Mouse (Mus musculus) liver, embryonic 15.5 days (tissue): ENCODE data around the gene Mcf2l. TPM values are rescaled to one million over a fixed set of nuclear protein-coding genes. Genes with fewer than 3 reads are reported as not detected.
A peak's percentile ranks its signal among the peaks of the same experiment; 100 is the strongest.

Experiments
- ATAC-seq: fragments of 200-750 bp; cut with Nextera tagmentation; 2 replicates; pipeline ENCODE4 v1.8.0; 2017; ENCODE audit warnings: moderate number of reproducible peaks, mild to moderate bottlenecking, moderate library complexity; ENCODE audit not compliant: insufficient read depth
- H3K27ac ChIP-seq: fragments of 300-500 bp; sonication (generic); replicated peaks from 2 replicates; pipeline ENCODE4 v1.5.1; 2015; ENCODE audit warnings: mild to moderate bottlenecking, inconsistent platforms
- H3K27me3 ChIP-seq: fragments of 300-500 bp; sonication (generic); 2 replicates; pipeline ENCODE4 v1.6.1; 2015; ENCODE audit warnings: mild to moderate bottlenecking, inconsistent platforms
- H3K36me3 ChIP-seq: fragments of 300-500 bp; sonication (generic); replicated peaks from 2 replicates; pipeline ENCODE4 v1.6.1; 2015; ENCODE audit warnings: moderate library complexity, mild to moderate bottlenecking, inconsistent platforms
- H3K4me1 ChIP-seq: fragments of 300-500 bp; sonication (generic); replicated peaks from 2 replicates; pipeline ENCODE4 v1.6.1; 2015; ENCODE audit warnings: inconsistent platforms
- H3K4me2 ChIP-seq: fragments of 300-500 bp; sonication (generic); 2 replicates; pipeline ENCODE4 v1.6.1; 2015; ENCODE audit warnings: moderate library complexity, mild to moderate bottlenecking, inconsistent platforms
- H3K4me3 ChIP-seq: fragments of 300-500 bp; sonication (generic); replicated peaks from 2 replicates; pipeline ENCODE4 v1.5.1; 2015; ENCODE audit warnings: mild to moderate bottlenecking, inconsistent platforms
- H3K9ac ChIP-seq: fragments of 300-500 bp; sonication (generic); 2 replicates; pipeline ENCODE4 v1.6.1; 2015; ENCODE audit warnings: moderate library complexity, mild to moderate bottlenecking, inconsistent platforms
- H3K9me3 ChIP-seq: fragments of 300-500 bp; sonication (generic); replicated peaks from 2 replicates; pipeline ENCODE4 v1.6.1; 2016; ENCODE audit warnings: inconsistent platforms
- WGBS: fragments of 180-500 bp; shearing (Covaris S2); methylation state at CpG from one replicate; pipeline ENCODE4 v1.1.7; 2015; ENCODE audit warnings: mixed read lengths; ENCODE audit not compliant: insufficient replicate concordance; 5-methylcytosine and 5-hydroxymethylcytosine counted together
- polyA plus RNA-seq: library from polyadenylated mRNA; unstranded; fragments of >200 nt; fragmentation: Nextera tagmentation; extraction: Ambion mirVana; gene quantifications from 2 replicates; pipeline ENCODE4 v1.2.1, GENCODE M21; 2015

The Mcf2l gene
- polyA plus RNA-seq, 1 experiment from 2014 or later = 0.98 TPM

DNA sequence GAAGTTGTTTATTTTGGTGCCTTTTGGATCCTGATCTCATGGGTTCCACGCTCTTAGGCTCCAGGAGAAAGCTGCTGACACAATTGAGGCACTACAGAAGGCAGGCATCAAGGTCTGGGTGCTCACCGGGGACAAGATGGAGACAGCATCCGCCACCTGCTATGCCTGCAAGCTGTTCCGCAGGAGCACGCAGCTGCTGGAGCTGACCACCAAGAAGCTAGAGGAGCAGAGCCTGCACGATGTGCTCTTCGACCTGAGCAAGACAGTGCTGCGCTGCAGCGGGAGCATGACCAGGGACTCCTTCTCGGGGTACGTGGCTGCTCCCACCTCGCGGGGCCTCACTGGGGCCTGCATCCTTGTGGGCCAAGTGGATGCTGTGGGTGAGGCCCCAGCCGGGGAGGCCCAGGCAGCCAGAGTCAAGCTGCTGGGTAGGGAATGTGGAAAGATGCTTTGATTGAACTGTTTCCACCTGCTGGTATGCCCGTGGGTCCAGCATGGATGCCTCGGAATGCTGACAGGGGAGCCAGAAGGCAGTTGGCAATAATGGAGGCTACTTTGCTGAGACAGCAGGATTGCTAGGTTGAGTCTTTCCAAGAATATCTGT lies 29.2 kb upstream of the Mcf2l start:
- Histone ChIP-seq H3K27me3 (peaks cover 87% of the 10 kb centered on the region), H3K9ac (no peak overlapping the region), H3K9me3 (no peaks in the 10 kb centered on the region), H3K4me3 (no peak overlapping the region), H3K36me3 (0 out of 2 replicates have a peak, but pooled peaks cover 4% of the 10 kb centered on the region), H3K4me2 (no peak overlapping the region), H3K27ac (no peak overlapping the region), H3K4me1 (no peaks in the 10 kb centered on the region)
- no peak for ATAC-seq
- 76% methylated on average over 16 of the region's 16 CpGs for WGBS

DNA sequence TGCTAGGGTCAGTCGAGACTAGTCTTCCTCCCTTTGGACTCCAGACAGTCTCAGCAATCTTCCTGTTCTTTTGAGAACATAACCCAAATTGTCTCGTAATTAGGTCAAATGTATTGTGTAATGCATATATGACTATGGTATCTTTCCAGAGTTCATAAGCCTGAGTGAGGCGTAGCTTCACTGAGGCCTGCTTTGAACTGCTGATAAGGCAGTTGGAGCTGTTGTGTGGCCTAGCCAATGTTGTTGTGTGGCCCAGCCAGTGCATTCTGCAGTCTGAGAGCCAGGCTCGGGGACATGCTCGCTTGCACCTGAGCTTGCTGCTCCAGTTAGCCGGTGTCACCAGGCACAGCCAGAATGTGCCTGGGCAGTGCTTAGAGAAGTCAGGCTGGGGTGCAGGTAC lies 27.2 kb upstream of the Mcf2l start:
- Histone ChIP-seq H3K4me3 (no peak overlapping the region), H3K27ac (no peak overlapping the region), H3K4me1 (no peaks in the 10 kb centered on the region), H3K9me3 (no peaks in the 10 kb centered on the region), H3K9ac (no peak overlapping the region), H3K27me3 (peaks cover 91% of the 10 kb centered on the region), H3K36me3 (0 out of 2 replicates have a peak, but pooled peaks cover 4% of the 10 kb centered on the region), H3K4me2 (no peak overlapping the region)
- 61% methylated on average over 6 of the region's 6 CpGs for WGBS
- no peak for ATAC-seq

DNA sequence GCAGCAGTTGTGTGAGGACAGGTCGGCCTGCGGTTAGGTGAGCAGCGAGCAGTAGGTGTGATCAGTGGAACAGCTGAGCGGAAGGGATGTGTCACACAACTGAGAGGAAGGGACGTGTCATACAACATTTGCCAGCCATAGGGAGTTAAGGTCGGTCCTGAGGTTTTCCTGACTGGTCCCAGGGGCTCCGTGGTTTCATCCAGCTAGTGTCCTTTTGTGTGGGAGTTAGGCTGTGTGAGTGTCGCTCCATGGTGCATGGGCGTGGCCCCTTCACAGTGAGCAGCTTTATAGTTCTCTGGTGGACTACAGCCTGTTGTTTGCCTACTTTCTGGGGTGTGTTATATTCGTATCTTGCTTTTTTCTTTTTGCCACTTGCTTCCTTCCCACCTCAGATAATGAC lies 22.4 kb upstream of the Mcf2l start:
- Histone ChIP-seq H3K9ac (no peak overlapping the region), H3K27ac (no peak overlapping the region), H3K4me3 (no peak overlapping the region), H3K9me3 (no peaks in the 10 kb centered on the region), H3K36me3 (0 out of 2 replicates have a peak, but pooled peaks cover 4% of the 10 kb centered on the region), H3K27me3 (peaks cover 92% of the 10 kb centered on the region), H3K4me1 (no peaks in the 10 kb centered on the region), H3K4me2 (no peak overlapping the region)
- ATAC-seq = no peak
- 71% methylated on average over 10 of the region's 10 CpGs for WGBS

DNA sequence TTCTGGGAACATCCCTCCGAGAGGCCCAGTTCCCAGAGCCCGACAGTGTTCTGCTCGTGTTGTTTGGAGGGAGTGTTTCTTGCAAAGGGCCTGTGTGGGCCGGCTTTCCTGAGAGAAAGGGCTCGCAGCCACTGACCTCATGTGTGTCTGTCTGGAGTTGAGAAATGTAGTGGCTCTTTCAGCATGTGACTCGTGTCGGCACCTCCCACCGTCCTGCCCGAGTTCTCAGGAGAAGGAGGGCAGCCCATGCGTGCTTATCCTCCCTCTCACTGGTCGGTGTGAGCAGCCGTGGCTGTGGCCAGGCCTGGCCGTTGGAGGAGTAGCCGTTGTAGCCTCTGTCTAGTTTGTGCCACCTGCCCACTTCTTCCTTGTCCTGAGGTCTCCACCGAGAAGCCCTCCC lies 17.6 kb upstream of the Mcf2l start:
- no peak overlapping the region for H3K9ac ChIP-seq
- ATAC-seq = no peak
- H3K4me2 ChIP-seq = no peak overlapping the region
- peaks cover 88% of the 10 kb centered on the region for H3K27me3 ChIP-seq
- WGBS = 65% methylated on average over 15 of the region's 15 CpGs
- H3K4me3 ChIP-seq = no peak overlapping the region
- H3K36me3 ChIP-seq = no peaks in the 10 kb centered on the region
- no peak overlapping the region for H3K27ac ChIP-seq
- no peaks in the 10 kb centered on the region for H3K4me1 ChIP-seq
- no peaks in the 10 kb centered on the region for H3K9me3 ChIP-seq

DNA sequence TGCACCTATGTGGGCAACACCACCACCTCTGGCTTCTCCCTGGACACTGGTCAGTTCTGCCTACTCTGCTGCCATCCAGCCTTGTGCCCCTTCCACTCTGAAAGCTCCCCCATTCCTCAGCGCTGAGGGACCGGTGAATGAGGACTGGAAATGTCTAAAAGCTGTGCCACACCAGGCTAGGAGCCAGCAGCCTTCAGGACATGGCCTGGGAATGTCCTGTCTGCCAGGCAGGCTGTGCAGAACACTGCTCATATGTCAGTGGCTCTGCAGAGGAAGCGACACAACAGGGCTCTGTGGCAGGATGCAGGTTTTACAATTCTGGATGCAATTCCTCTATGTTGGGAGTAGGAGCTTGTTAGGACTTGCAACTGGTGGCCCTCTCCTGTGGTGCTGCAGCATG lies 10.5 kb upstream of the Mcf2l start:
- ATAC-seq = no peak
- Histone ChIP-seq H3K36me3 (no peaks in the 10 kb centered on the region), H3K4me3 (no peak overlapping the region), H3K9ac (no peak overlapping the region), H3K27me3 (peaks cover 93% of the 10 kb centered on the region), H3K27ac (no peak overlapping the region), H3K4me1 (no peaks in the 10 kb centered on the region), H3K4me2 (no peak overlapping the region), H3K9me3 (no peaks in the 10 kb centered on the region)
- 82% methylated on average over 3 of the region's 3 CpGs for WGBS

DNA sequence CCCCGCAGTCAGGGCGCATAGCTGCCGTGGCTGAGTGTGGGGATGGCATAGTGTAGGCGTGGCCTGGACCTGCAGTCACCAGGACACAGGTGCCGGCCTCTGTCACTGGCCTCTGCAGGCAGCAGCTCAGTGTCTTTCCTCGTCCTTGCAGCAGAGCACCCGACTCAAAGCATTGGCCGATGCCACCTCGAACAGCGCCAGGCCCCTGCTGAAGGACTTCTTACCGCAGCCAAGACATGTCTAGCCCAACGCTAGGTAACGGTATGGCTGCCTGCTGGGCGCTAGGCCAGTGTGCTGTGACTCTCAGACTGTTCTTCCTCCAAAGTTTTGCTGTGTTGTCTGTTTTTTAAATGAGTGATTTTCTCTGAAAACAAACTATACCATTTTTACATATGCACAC lies 10.0 kb upstream of the Mcf2l start:
- Histone ChIP-seq H3K9me3 (no peaks in the 10 kb centered on the region), H3K4me2 (no peak overlapping the region), H3K4me1 (no peaks in the 10 kb centered on the region), H3K36me3 (no peaks in the 10 kb centered on the region), H3K27ac (no peak overlapping the region), H3K27me3 (peaks cover 88% of the 10 kb centered on the region), H3K4me3 (no peak overlapping the region), H3K9ac (no peak overlapping the region)
- WGBS = 83% methylated on average over 14 of the region's 14 CpGs
- no peak for ATAC-seq

DNA sequence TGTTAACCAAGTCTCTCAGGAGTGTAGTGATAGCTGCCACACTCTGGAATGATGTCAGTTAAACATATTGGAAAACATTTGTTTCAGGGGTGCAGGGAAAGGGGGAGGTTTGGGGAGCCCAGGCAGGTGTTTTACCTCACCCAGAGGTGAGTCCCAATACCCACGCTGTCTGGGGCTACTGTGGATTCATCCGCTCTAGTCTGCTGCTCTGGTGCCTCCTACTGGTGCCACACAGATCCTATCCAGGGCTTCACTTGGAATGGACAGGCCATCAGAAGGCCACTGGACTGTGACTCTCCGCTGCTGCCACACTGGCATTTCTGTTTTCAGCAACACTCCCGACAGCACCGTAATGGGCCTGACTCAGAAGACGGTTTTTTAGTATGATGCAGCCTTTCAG lies 7.8 kb upstream of the Mcf2l start:
- Histone ChIP-seq H3K4me2 (no peak overlapping the region), H3K4me3 (no peak overlapping the region), H3K36me3 (no peaks in the 10 kb centered on the region), H3K27me3 (peaks cover 91% of the 10 kb centered on the region), H3K9ac (no peak overlapping the region), H3K4me1 (no peaks in the 10 kb centered on the region), H3K9me3 (no peaks in the 10 kb centered on the region), H3K27ac (no peak overlapping the region)
- no peak for ATAC-seq
- 72% methylated on average over 6 of the region's 6 CpGs for WGBS

DNA sequence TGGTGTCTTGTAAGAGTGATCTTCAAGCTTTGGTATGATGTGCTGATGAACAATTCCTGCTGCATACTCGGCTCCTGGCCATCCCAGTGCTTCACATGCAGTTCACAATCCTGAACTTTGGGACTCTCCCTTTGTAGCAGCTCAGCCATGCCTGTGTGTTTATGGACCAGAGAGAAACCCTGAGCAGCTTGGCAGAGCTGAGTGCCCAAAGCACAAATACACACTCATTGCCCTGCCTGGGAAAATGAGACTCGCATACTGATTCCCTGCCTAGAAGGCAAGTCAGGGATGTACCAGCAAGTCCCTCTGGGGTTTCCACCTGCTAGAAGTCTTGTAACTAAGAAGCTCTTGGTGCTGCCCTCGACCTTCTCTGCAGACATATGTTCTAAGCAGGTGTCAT lies 3.9 kb upstream of the Mcf2l start:
- peaks cover 11% of the 10 kb centered on the region; the same call in 1 of the 2 replicates for H3K4me1 ChIP-seq
- no peak overlapping the region for H3K27ac ChIP-seq
- no peaks in the 10 kb centered on the region for H3K9me3 ChIP-seq
- H3K27me3 ChIP-seq = peaks cover 90% of the 10 kb centered on the region
- no peak overlapping the region for H3K4me2 ChIP-seq
- ATAC-seq = no peak
- WGBS = 60% methylated on average over 3 of the region's 3 CpGs
- no peak overlapping the region for H3K9ac ChIP-seq
- H3K4me3 ChIP-seq = no peak overlapping the region
- H3K36me3 ChIP-seq = no peaks in the 10 kb centered on the region

DNA sequence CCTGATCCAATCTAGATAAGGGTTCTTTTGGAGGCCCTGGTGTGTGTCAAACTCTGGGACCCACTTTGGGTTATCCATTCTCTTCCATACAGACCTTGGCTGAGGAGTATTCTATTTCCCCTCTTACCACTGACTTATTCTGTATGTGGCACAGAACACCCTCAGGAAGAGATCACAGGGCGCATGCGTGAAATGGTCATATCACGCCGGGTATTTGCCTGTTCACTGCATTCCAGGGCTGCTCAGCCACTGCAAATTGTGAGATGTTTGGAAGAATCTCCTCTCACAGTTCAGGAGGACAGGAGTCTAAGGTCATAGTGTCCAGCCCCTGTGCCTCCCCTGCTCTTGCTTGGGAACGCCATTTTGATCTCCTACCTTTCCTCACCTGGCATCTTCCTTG lies 3.0 kb upstream of the Mcf2l start:
- 81% methylated on average over 5 of the region's 5 CpGs for WGBS
- H3K4me2 ChIP-seq = no peak overlapping the region
- no peak for ATAC-seq
- H3K4me3 ChIP-seq = no peak overlapping the region
- H3K36me3 ChIP-seq = no peaks in the 10 kb centered on the region
- no peak overlapping the region for H3K27ac ChIP-seq
- peaks cover 91% of the 10 kb centered on the region for H3K27me3 ChIP-seq
- H3K9ac ChIP-seq = no peak overlapping the region
- H3K9me3 ChIP-seq = no peaks in the 10 kb centered on the region
- H3K4me1 ChIP-seq = peaks cover 11% of the 10 kb centered on the region; the same call in 1 of the 2 replicates

DNA sequence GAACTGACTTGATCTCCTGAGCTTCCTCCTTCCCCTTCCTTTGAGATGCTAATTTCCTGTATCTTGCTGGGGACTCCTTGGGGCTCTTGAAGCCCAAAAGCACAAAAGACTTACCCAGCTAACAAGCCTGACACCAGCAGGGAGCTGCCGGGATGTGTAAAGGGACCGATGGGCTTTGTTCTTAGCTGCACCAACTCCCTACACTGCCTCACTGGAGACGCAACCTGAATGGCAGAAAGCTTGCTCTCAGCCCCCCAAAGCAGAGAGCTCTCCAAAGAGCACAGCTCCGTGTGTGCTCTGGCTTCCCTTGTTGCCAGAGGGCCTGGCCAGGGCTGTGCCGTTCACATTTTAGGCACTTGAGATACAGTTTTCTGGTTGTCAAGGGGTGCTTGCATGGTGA lies 2.1 kb upstream of the Mcf2l start:
- no peak overlapping the region for H3K4me2 ChIP-seq
- ATAC-seq = no peak
- WGBS = 14% methylated on average over 5 of the region's 5 CpGs
- H3K9ac ChIP-seq = no peak overlapping the region
- H3K4me1 ChIP-seq = peaks cover 11% of the 10 kb centered on the region; the same call in 1 of the 2 replicates
- H3K9me3 ChIP-seq = no peaks in the 10 kb centered on the region
- no peak overlapping the region for H3K4me3 ChIP-seq
- no peak overlapping the region for H3K27ac ChIP-seq
- peaks cover 91% of the 10 kb centered on the region for H3K27me3 ChIP-seq
- H3K36me3 ChIP-seq = no peaks in the 10 kb centered on the region

DNA sequence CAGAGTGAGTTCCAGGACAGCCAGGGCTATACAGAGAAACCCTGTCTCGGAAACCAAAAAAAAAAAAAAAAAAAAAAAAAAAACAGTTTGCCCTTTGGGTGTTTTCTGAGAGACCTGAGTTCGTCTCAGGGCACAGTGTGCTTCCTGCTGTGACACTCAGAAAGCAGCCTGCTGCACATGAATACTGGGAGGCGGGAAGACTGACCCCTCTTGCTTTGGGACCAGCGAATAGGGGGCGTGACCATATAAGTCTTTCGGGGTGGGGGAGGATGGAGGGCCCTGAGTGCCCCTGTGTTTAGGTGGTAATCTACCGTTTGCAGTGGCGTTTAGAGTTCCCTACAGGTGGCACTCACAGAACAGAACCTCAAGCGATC lies 636 bp upstream of the Mcf2l start:
- peaks cover 91% of the 10 kb centered on the region for H3K27me3 ChIP-seq
- no peak for ATAC-seq

DNA sequence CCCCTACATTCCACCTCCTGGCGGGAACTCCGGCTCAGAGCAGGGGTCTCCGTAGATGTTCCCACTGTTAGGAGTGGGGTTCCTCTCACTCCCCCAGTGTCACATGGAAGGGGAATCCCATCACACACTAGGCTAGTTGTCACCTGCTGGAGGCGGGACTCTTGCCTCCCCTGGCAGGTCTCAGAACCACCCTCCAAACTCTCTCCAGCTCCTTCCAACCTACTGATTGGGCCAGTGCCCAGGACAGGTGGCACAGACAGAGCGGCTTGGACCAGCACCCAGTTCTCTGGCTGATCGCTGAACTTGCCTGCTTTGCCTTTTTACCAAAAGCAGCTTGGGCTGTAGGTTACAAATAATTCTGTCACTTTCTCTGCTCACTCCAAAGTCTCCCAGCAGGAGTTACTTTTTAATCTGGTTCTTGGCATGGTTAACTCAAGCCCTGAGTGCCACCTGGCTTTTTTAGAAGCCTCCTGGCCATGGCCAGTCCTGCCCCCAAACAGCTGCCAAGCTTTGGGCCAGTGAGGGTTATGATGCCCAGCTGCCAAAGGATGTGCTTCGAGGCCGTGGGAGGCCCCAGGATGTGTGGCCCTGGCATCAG lies 687 bp downstream of the Mcf2l start:
- peak overlapping the region; percentile 70 for H3K4me2 ChIP-seq
- ATAC-seq = no peak
- H3K9me3 ChIP-seq = no peaks in the 10 kb centered on the region
- H3K27me3 ChIP-seq = peaks cover 87% of the 10 kb centered on the region
- whole genome bisulfite sequencing = 26% methylated on average over 8 of the region's 8 CpGs
- H3K27ac ChIP-seq = no peak overlapping the region
- no peak overlapping the region for H3K9ac ChIP-seq
- H3K4me3 ChIP-seq = peak overlapping the region; percentile 46
- no peaks in the 10 kb centered on the region for H3K36me3 ChIP-seq
- H3K4me1 ChIP-seq = peaks cover 11% of the 10 kb centered on the region; the same call in 1 of the 2 replicates

More for the DNA sequence above, 636 bp upstream of the Mcf2l start:
- no peaks in the 10 kb centered on the region for H3K36me3 ChIP-seq
- H3K9me3 ChIP-seq = no peaks in the 10 kb centered on the region
- no peak overlapping the region for H3K9ac ChIP-seq
- H3K27ac ChIP-seq = no peak overlapping the region
- WGBS = 13% methylated on average over 9 of the region's 9 CpGs
- peaks cover 11% of the 10 kb centered on the region; the same call in 1 of the 2 replicates for H3K4me1 ChIP-seq
- peak overlapping the region; percentile 46 for H3K4me3 ChIP-seq
- peak overlapping the region; percentile 70 for H3K4me2 ChIP-seq
